Mouse (Mus musculus) kidney, postnatal 0 days (tissue): ENCODE data around the gene Slit3. TPM values are rescaled to one million over a fixed set of nuclear protein-coding genes. Genes with fewer than 3 reads are reported as not detected.

Source experiments
- ATAC-seq: fragments of 200-750 bp; cut with Nextera tagmentation; replicated peaks from 2 replicates; pipeline ENCODE4 v1.8.0; 2017; ENCODE audit warnings: low read depth, moderate number of reproducible peaks, moderate TSS enrichment, moderate library complexity; ENCODE audit not compliant: low FRiP score
- DNase-seq: peaks from one replicate; pipeline ENCODE4 v3.0.0-alpha.2; 2016; ENCODE audit warnings: low spot score
- H3K27ac ChIP-seq: fragments of 300-500 bp; sonication (generic); 2 replicates; pipeline ENCODE4 v1.5.1; 2014; ENCODE audit warnings: mild to moderate bottlenecking
- H3K27me3 ChIP-seq: fragments of 300-500 bp; sonication (generic); 2 replicates; pipeline ENCODE4 v1.6.1; 2014; ENCODE audit warnings: low read length, mixed read lengths; ENCODE audit not compliant: insufficient read depth
- H3K36me3 ChIP-seq: fragments of 300-500 bp; sonication (generic); 2 replicates; pipeline ENCODE4 v1.6.1; 2014; ENCODE audit warnings: low read length, mixed read lengths; ENCODE audit not compliant: insufficient read depth
- H3K4me1 ChIP-seq: fragments of 300-500 bp; sonication (generic); replicated peaks from 2 replicates; pipeline ENCODE4 v1.6.1; 2014; ENCODE audit warnings: antibody characterized with exemption, low read length, mixed read lengths; ENCODE audit not compliant: insufficient read depth
- H3K4me2 ChIP-seq: fragments of 300-500 bp; sonication (generic); 2 replicates; pipeline ENCODE4 v1.6.1; 2014; ENCODE audit warnings: mild to moderate bottlenecking, low read length, moderate library complexity, mixed read lengths
- H3K4me3 ChIP-seq: fragments of 300-500 bp; sonication (generic); replicated peaks from 2 replicates; pipeline ENCODE4 v1.5.1; 2014; ENCODE audit warnings: low read depth, low read length
- H3K9ac ChIP-seq: fragments of 300-500 bp; sonication (generic); 2 replicates; pipeline ENCODE4 v1.6.1; 2014; ENCODE audit warnings: low read depth, low read length
- H3K9me3 ChIP-seq: fragments of 300-500 bp; sonication (generic); replicated peaks from 2 replicates; pipeline ENCODE4 v1.6.1; 2016; ENCODE audit warnings: low read length, inconsistent platforms, mixed read lengths
- CTCF ChIP-seq: IDR thresholded peaks from 2 replicates; pipeline ENCODE4 v1.5.1; 2016; ENCODE audit warnings: antibody characterized with exemption, low read depth, mild to moderate bottlenecking, moderate library complexity
- WGBS: fragments of 180-500 bp; shearing (Covaris S2); extraction: QIAGEN DNeasy Blood & Tissue Kit; methylation state at CpG from one replicate; pipeline ENCODE4 v1.1.7; 2014; 5-methylcytosine and 5-hydroxymethylcytosine counted together
- polyA plus RNA-seq: library from polyadenylated mRNA; unstranded; fragments of >200 nt; fragmentation: Nextera tagmentation; extraction: Ambion mirVana; gene quantifications from 2 replicates; pipeline ENCODE4 v1.2.1, GENCODE M21; 2015

Slit3 gene
- polyA plus RNA-seq, 1 experiment from 2014 or later, result 6.6 TPM

DNA sequence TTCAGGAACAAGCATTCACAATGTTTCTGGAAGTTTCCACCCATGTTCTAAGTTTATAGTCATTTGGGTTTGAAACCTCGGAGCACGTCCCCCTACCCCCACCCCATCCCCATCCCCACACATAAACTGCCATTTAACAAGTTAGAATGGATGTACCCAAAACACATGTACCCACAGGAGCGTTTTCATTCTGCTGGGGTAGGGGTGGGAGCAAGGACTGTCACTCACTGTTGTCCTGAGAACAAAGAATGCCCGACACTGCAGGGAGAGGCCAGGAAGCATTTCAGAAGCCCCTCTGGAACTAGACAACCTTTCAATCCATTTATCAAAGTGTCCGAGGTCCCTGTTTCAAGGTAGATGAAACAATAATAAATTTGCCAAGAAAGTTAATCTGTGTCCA lies 383.0 kb downstream of the Slit3 start:
- no peak overlapping the region for H3K4me2 ChIP-seq
- H3K27me3 ChIP-seq, result no peaks in the 10 kb centered on the region
- DNase-seq (no peak), ATAC-seq (no peak)
- H3K27ac ChIP-seq, result no peak overlapping the region
- no peaks in the 10 kb centered on the region for H3K4me1 ChIP-seq
- no peak for TF ChIP-seq CTCF
- H3K4me3 ChIP-seq, result no peak overlapping the region
- WGBS, result 32% methylated on average over 5 of the region's 5 CpGs
- H3K9me3 ChIP-seq, result no peaks in the 10 kb centered on the region
- H3K36me3 ChIP-seq, result no peaks in the 10 kb centered on the region
- no peak overlapping the region for H3K9ac ChIP-seq

- no peak for ATAC-seq
- WGBS, result 59% methylated on average over 8 of the region's 8 CpGs
- no peaks in the 10 kb centered on the region for H3K36me3 ChIP-seq
Observed at GRCm38 (mm10) chr11:35504916-35505315, 383.9 kb downstream of the Slit3 start.

DNA sequence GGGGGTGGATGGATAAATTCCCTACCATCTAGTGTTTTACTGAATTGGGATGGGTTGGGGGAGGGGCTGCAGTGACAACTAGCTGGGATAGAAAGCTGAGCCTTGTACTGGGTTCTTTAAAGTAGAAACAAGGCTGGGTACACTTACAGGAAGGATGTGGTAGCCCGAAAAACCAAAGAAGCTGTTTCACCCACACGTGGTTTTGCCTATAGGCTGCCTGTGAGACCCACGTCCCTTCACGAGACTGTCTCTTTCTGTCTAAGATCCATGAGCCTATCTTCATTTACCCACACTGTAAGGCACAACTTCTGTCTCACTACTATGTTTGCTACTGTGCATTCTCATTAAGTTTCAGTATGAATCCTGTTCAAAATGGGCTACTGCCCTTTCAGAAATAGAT lies 384.3 kb downstream of the Slit3 start:
- Histone ChIP-seq H3K4me3 (no peak overlapping the region), H3K27me3 (no peaks in the 10 kb centered on the region)
- no peak for TF ChIP-seq CTCF

More at GRCm38 (mm10) chr11:35504916-35505315, 383.9 kb downstream of the Slit3 start:
- Histone ChIP-seq H3K4me2 (no peak overlapping the region), H3K4me1 (no peaks in the 10 kb centered on the region), H3K27me3 (no peaks in the 10 kb centered on the region), H3K4me3 (no peak overlapping the region), H3K9ac (no peak overlapping the region), H3K9me3 (no peaks in the 10 kb centered on the region), H3K27ac (no peak overlapping the region)
- no peak for DNase-seq
- TF ChIP-seq CTCF, result no peak

DNA sequence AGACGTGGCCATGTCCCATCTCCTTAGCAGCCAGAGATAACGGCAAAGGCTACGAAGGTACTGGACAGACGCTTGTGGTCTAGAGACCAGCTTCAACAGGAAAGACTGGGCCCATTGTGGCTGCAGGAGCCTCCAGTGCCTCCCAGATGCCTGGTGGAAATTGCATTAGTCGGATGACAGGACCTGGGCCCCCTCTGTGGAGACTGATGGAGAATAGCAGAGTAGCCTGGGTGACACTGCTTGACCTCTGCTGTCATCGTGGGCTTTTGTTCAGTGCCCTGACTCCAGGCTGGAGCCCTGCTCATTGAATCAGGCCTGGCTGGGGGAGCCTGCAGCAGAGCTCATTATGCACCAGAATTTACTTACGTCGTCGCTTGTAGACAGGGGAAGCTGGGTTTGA lies 384.8 kb downstream of the Slit3 start:
- H3K4me2 ChIP-seq, result no peak overlapping the region
- no peaks in the 10 kb centered on the region for H3K4me1 ChIP-seq
- no peak overlapping the region for H3K9ac ChIP-seq
- H3K4me3 ChIP-seq, result no peak overlapping the region
- TF ChIP-seq CTCF, result no peak
- ATAC-seq, result no peak
- no peak overlapping the region for H3K27ac ChIP-seq
- no peaks in the 10 kb centered on the region for H3K36me3 ChIP-seq
- no peak for DNase-seq
- 68% methylated on average over 9 of the region's 9 CpGs for WGBS
- no peaks in the 10 kb centered on the region for H3K9me3 ChIP-seq
- H3K27me3 ChIP-seq, result no peaks in the 10 kb centered on the region

More for the DNA sequence above, 384.3 kb downstream of the Slit3 start:
- Histone ChIP-seq H3K9ac (no peak overlapping the region), H3K4me2 (no peak overlapping the region), H3K9me3 (no peaks in the 10 kb centered on the region), H3K27ac (no peak overlapping the region), H3K36me3 (no peaks in the 10 kb centered on the region), H3K4me1 (no peaks in the 10 kb centered on the region)
- no peak for ATAC-seq
- DNase-seq, result no peak
- 68% methylated on average over 4 of the region's 4 CpGs for WGBS

DNA sequence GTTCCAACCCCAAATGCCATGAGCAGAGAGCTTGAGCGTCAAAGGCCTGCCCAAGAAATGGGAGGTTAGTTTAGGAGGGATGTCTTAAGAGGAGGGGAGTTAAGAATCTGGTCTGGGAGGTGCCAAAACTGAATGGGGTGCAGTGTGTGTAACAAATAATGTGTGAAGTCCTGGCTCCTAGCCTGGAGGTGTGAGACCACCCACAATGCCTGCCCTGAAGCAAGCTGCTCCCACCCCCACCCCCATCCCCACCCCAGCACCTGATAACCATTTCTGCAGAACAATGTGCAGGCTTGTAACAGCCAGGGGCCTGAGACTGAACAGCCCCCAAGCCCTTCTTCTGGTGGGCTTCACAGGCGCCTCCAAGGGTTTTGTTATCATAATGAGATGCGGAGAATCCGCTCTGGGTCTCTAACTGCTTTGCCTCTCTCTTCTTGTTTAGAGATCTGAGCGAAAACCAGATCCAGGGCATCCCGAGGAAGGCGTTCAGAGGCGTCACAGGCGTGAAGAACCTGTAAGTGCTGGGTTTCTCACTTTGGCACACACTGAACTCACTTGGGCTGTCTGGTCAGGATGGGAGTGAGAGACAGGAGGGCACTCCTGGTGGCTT lies 386.9 kb downstream of the Slit3 start:
- Histone ChIP-seq H3K27me3 (no peaks in the 10 kb centered on the region), H3K4me1 (no peaks in the 10 kb centered on the region), H3K4me2 (no peak overlapping the region), H3K36me3 (no peaks in the 10 kb centered on the region), H3K9me3 (no peaks in the 10 kb centered on the region), H3K4me3 (no peak overlapping the region), H3K27ac (no peak overlapping the region), H3K9ac (no peak overlapping the region)
- 68% methylated on average over 9 of the region's 9 CpGs for WGBS
- TF ChIP-seq CTCF, result no peak
- DNase-seq (no peak), ATAC-seq (no peak)

DNA sequence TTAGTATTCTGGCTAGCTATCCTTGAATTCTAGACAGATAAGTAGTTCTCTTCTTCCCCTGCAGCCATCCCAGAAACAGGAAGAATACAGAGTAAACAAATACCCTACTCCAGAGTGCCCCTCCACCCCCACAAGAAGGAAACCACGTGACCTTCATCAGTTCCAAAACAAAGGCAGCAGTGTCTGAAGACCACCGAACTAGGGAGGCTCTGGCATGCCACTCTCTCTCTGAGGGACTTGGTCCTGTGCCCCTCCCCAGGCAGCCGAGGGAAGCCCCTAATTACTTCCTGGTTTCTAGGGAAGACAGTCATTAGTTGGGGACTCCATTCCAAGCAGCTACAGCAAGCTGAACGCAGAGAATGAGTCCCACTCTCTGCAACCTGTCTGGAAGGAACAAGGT lies 391.7 kb downstream of the Slit3 start:
- no peaks in the 10 kb centered on the region for H3K36me3 ChIP-seq
- no peak overlapping the region for H3K9ac ChIP-seq
- DNase-seq (no peak), ATAC-seq (no peak)
- H3K27me3 ChIP-seq, result no peaks in the 10 kb centered on the region
- H3K9me3 ChIP-seq, result no peaks in the 10 kb centered on the region
- TF ChIP-seq CTCF, result no peak
- H3K4me1 ChIP-seq, result no peaks in the 10 kb centered on the region
- no peak overlapping the region for H3K4me2 ChIP-seq
- H3K27ac ChIP-seq, result no peak overlapping the region
- H3K4me3 ChIP-seq, result no peak overlapping the region
- 6% methylated on average over 4 of the region's 4 CpGs for WGBS

- no peak for DNase-seq
- Histone ChIP-seq H3K9me3 (no peaks in the 10 kb centered on the region), H3K4me3 (no peak overlapping the region), H3K4me1 (no peaks in the 10 kb centered on the region), H3K27ac (no peak overlapping the region), H3K9ac (no peak overlapping the region), H3K27me3 (no peaks in the 10 kb centered on the region), H3K36me3 (no peaks in the 10 kb centered on the region), H3K4me2 (no peak overlapping the region)
- TF ChIP-seq CTCF, result no peak
- no peak for ATAC-seq
- 33% methylated on average over 6 of the region's 6 CpGs for WGBS
Observed at GRCm38 (mm10) chr11:35513343-35513742, 392.3 kb downstream of the Slit3 start.
